Mouse (Mus musculus) embryo, embryonic 10.5 days (tissue): ENCODE measurements at regions not wholly inside any gene's neighbourhood (a gene's known extent, or its start where the extent isn't known, plus 50 kb on each side); places are given as distances from the start of the nearest gene placed in this dataset.

Experiments
- DNase-seq: peaks from one replicate; pipeline ENCODE4 v3.0.0-alpha.2; 2015; ENCODE audit warnings: low spot score

DNA sequence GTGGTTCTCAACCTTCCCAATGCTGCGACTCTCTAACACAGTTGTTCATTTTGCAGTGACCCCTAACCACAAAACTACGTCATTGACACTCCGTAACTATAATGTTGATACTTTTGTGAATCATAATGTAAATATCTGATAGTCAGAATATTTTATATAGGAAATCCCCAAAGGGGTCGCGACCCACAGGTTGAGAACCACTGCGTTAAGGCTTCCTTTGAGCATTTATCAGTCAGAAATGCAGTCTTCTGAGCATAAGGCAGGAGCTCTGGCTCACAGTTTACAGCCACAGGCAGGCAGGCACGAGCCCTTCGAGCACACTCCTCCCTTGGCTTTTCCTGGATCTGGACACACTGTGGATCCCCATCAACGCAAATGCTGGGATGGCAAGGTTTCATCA, 57.0 kb downstream of the Nxnl2 start:
- no peak for DNase-seq

DNA sequence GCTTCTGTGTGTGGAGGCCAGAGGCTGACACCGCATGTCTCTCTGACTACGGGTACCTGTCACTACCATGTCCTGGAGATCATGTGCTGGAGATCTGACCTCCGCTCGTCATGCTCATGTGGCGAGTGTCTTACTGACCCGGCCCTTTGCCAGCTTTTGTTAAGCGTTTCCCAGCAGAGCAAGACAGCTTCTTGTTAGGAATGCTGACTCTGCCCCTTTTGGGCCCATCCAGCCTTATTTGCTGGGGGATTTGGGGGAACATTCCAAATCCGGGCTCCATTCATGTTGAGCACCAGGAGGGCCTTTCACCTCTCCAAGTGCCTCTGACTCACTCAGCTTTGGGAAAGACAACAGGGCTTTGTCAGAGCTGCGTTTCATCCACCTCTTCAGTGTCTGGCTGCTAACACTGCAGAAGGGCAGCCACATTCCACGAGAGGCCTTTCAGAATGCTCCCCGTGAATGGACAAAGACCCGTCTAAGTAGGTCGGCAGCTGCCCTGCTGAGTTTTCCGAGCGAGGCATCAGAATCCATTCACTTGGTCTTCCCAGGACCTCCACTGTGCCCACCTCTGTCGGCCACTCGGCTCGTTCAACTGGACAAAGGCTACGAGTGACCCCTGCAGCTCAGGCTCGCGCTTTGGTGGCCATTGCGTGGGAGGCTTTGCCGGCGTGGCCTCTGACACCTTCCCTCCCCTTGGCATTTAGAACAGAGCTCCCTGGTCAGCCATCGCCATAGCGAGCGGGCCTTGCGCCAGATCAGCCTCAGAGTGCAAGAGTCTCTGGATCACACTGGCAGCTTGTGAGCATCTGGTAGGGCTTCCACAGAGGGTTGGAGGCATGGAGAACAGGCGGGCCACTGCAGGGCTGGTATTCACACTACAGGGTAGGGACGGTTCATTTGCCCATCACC, 58.3 kb downstream of the Nxnl2 start:
- peak; percentile 65 for DNase-seq

DNA sequence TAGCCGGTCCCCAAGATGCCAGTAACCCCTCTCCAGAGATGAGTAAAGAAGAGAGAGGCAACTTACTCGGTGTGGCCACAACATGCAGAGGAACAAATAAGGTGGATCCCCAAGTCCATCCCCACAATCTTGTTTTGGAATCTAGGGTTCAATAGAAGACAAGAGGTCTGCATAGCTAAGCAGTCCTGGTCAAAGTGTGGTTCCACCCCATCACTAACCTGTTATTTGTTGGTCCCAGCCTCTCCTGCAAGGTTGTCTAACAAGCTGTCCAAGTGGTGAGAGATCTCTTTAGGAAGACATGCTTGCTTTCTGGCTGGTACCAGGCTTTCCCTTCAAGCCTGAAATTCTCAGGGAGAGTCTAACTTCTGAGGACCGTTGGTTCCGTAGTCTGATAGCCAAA, 59.0 kb downstream of the Nxnl2 start:
- no peak for DNase-seq

DNA sequence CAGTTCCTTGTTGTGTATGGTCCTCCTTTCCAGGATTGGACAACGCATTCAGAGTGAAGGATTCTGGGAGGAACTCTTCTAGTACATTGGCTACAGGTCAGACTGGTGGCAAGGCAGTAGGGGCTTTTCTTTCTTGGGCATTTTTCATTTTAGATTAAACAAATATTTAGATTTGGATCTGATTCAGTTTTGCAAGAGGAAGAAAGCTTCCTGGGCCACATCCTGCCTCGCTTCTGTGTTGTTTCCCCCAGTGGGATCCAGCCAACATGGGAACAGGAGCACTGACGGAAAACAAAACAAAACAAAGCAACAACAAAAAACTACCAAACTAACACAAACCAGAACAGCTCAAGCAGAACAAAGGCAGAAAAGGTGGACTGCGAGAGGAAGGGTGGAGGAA, 60.8 kb downstream of the Nxnl2 start:
- no peak for DNase-seq

- DNase-seq, result no peak
Measured at GRCm38 (mm10) chr13:51247378-51247777, 76.6 kb downstream of the Nxnl2 start.

DNA sequence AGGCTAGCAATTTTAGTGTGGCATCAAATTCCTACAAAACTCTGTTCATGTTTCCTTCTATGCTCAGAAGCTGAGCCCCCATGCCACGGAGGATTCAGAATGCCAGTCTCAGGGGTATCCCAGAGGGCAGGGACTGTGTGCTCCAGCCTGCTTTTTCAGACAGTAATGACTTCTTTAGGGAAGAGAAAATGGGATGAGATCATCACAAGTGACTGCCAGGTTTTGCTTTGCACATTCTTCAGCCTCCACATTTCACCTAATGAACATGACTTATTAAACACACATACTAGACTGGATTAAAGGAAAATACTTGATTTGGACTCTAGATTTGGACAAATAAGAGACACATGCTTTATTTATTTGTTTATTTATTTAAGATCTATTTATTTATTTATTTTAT, 82.5 kb downstream of the Nxnl2 start:
- no peak for DNase-seq

GRCm38 (mm10) chr13:51255688-51256087, 84.9 kb downstream of the Nxnl2 start:
- DNase-seq, result no peak

DNA sequence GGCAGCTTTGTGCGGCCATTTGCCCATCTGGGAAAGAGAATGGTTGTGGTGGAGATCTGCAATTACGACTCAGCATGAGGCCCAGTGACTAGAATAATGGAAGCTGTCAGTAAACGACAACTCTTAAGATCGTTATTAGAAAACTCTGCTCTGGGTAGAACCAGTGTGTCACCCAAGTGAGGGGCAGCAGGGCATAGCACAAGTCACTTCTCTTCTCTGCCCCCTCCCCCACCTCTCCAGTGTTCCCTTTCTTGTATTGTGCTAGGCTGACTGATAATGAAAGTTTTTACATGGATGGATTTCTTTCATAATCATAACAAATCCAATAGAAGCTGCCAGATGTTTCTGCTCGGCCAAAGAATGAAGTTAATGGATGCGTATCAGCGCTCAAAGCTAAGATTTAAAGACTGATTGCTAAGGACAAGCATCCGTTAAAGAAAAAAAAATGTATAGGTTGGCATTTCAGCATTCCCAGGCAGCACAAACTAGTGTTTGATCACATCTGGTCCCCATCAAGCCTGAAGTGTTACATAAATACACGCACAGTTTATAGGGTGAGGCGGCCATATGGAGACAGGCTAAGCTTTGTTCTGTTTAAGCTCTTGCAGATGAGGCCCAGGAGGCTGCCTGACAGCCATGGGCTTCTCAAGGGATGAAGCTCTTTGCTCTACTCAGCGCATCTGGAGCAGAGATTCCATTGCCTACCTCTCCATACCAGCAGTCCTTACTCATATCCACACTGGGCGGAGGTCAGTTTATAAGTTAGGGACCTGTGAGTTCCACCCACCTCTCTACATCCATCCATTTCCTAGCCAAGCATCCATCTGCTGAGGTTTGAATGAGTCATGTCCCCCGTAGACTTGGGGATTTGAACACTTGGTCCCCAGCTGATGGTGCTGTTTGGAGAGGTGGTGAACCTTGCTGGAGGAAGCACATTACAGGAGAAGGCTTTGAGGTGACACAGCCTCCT, 88.2 kb downstream of the Nxnl2 start:
- DNase-seq, result peak; percentile 88

DNA sequence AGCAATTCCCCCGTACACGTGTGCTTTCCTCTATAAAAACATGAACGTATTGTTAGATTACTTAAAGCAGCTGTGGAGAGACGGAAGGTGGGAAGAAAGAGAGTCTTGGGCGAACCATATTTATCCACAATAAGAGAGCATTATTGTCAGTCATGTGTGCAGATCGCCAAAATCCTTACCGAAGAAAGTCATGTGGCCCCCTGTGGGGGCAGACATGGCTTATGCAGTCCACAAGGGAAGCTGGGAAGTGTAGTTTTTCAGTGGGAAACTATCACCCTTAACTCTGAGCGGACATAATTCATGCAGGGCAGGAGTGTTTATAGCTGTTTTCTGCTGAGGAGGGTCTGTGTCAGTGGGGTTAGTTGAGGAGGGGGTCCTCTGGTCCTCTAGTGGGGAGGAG, 90.8 kb downstream of the Nxnl2 start:
- DNase-seq, result peak; percentile 41

GRCm38 (mm10) chr13:51272786-51273185, 102.0 kb downstream of the Nxnl2 start:
- DNase-seq, result no peak

GRCm38 (mm10) chr13:51274639-51275038, 103.8 kb downstream of the Nxnl2 start:
- DNase-seq, result peak; percentile 44

- no peak for DNase-seq
Measured at GRCm38 (mm10) chr13:51276601-51277000, 105.8 kb downstream of the Nxnl2 start.

GRCm38 (mm10) chr13:51277515-51277914, 106.7 kb downstream of the Nxnl2 start:
- no peak for DNase-seq

DNA sequence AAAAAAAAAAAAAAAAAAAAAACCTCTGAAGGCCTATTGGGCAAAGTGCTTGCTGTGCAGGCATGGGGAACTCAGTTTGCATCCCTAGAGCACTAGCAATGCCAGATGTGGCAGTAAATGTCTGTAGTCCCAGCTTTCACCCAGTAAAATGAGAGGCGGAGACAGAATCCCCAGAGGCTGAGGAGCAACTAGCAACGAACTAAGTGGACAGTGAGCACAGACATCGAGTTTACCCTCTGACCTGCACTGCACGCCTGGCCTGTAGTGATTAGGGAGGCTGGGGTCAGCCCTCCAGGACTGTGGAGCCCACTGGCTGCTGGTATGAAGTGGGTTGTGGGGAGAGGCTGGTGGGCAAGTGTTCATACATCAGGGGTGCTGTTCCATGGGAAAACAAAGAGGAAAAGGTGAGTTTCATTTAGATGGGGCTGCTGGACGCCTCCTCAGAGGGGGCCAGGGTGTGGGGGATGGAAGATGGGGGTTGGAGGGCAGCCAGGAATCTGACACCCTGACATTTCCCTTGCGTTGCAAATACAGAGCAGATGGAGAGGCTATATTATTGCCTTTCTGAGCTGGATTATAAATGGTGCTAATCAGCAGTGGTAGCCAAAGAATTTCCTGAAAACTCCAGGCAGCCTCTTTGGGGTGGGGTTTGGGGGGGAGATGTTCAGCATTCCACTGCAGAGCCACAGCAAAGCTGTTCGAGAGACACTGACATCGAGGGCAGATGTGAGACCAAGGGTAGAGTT, 109.0 kb downstream of the Nxnl2 start:
- peak; percentile 80 for DNase-seq

DNA sequence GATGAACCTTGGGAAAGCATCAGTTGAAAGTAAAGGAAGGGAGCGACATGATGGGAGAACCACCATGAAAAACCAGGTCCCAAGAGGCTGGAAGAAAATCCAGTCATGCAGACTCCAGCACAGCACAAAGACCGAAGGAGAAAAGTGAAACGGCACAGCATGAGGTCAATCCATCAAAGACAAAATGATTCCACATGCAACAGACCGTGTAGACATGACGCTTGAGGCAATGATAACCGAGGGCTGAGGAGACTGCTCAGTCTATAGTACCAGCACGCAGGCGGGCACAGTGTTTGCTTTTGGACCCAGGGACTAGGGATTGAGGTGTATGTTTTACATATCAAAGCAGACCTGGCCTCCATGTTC, 109.5 kb downstream of the Nxnl2 start:
- DNase-seq, result no peak

DNA sequence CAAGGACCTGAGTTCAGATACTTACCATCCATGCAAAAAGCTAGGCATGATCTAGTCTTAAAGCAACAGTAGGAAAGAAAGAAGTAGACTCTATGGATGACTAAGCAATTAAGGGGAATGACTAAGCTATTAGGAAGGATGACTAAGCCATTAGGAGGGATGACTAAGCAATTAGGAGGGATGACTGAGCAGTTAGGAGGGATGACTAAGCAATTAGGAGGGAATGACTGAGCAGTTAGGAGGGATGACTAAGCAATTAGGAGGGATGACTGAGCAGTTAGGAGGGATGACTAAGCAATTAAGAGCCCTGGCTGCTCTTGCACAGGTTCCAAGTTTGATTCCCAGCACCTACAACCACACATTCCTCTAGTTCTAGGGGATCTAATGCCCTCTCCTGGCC, 113.9 kb downstream of the Nxnl2 start:
- no peak for DNase-seq

- no peak for DNase-seq
Measured at GRCm38 (mm10) chr13:51289442-51289841, 118.6 kb downstream of the Nxnl2 start.

- no peak for DNase-seq
Measured at GRCm38 (mm10) chr13:51290021-51290424, 118.4 kb upstream of the S1pr3 start.

- DNase-seq, result no peak
Measured at GRCm38 (mm10) chr13:51290926-51291325, 117.5 kb upstream of the S1pr3 start.

- DNase-seq, result no peak
Measured at GRCm38 (mm10) chr13:51293047-51293446, 115.4 kb upstream of the S1pr3 start.

DNA sequence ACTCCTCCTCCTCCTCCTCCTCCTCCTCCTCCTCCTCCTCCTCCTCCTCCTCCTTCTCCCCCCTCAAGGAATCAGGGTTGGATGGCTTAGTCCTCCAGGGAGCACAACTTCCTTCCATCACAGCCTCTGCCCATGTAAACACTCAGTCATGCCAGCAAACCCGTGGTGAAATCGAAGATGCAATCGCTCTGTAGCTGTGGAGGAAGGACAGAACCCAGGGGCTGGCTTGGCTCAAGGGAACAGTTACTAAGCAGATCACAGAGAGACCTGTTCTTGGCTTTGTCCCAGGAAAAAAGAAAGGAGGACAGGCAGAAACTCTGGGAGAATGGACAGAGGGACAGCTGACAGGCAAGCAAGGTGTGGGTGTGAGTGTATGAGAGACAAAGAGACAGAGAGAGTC, 112.6 kb upstream of the S1pr3 start:
- DNase-seq, result no peak

DNA sequence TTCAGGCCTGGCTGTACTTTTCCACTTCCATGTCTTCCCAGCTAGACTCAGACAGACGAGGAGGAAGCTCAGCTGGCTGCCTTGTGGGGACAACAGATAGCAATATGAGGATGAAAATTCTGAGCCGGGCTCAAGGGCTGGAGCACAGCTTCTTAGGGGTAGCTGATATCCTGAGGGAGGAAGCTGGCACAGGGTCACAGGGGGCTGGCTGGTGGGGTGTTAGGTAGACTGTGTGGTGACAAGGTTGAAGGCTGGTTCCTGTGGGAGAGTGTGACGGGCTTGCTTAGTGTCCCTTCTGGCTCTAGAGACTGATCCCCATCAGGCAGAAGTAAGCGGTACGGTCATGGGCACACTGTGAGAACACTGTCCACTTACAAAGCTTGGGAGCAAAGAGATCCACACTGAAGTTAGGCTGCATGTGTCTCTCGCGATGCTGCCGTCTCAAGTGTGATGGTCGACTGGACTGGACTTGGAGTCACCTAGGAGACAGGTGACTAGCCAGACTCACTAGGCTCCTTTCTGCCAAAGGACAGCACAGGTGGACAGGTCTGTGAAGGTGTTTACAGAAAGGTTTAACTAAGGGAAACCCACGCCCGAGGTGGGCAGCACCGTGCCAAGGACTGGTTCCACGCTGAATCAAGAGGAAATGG, 111.1 kb upstream of the S1pr3 start:
- no peak for DNase-seq
